Comparison of ENCODE assay signal across 21 mouse cellular contexts in genomic region chr11:22156182-22156581, GRCm38 (mm10).
DNase-seq lines count a peak whose midpoint lies in the region; ATAC-seq and TF ChIP-seq lines count a peak whose summit lies in the region.
"Had no signal": no experiment of that assay in that cellular context is flagged by ENCODE, and none has a peak within 500 bp of the region (broad histone marks: within the 10 kb centered on the region; RNA-seq: fewer than 3 reads in every experiment).

No protein-coding gene starts in this region.

- peaks cover 23% of the 10 kb centered on the region for H3K4me1 ChIP-seq in heart, embryonic 10.5 days
- H3K4me1 ChIP-seq in hindbrain, postnatal 0 days (ENCODE audit: insufficient read depth, low read length) = no peaks in the 10 kb centered on the region
- H3K4me1 ChIP-seq in hindbrain, embryonic 11.5 days (replicated peaks; ENCODE audit: control insufficient read depth, insufficient read depth, low read length) = no peaks in the 10 kb centered on the region
- H3K4me1 ChIP-seq in heart, postnatal 0 days (ENCODE audit: control insufficient read depth, insufficient read depth) = peaks cover 22% of the 10 kb centered on the region
- H3K4me1 ChIP-seq in forebrain, embryonic 13.5 days = no peaks in the 10 kb centered on the region
- H3K4me1 ChIP-seq: liver, embryonic 12.5 days; midbrain, embryonic 13.5 days; neural tube, embryonic 12.5 days had no signal

- TF ChIP-seq CTCF in hindbrain, postnatal 0 days (IDR thresholded peaks at IDR 0.05; ENCODE audit: low read depth) = no peak
- no peak for TF ChIP-seq CTCF in heart, postnatal 0 days (IDR thresholded peaks at IDR 0.05; ENCODE audit: low read depth)

- no peak overlapping the region for H3K9ac ChIP-seq in hindbrain, postnatal 0 days (replicated peaks; ENCODE audit: low read length)
- H3K9ac ChIP-seq in hindbrain, embryonic 11.5 days (ENCODE audit: low read depth, low read length) = no peak overlapping the region
- no peak overlapping the region for H3K9ac ChIP-seq in heart, postnatal 0 days (replicated peaks; ENCODE audit: low read depth, low read length)
- no peak overlapping the region for H3K9ac ChIP-seq in forebrain, embryonic 13.5 days
- H3K9ac ChIP-seq: limb, embryonic 13.5 days; liver, embryonic 12.5 days; midbrain, embryonic 13.5 days; neural tube, embryonic 12.5 days had no signal

- H3K27ac ChIP-seq in heart, embryonic 10.5 days = peak overlapping the region; percentile 77
- no peak overlapping the region for H3K27ac ChIP-seq in hindbrain, postnatal 0 days
- H3K27ac ChIP-seq in hindbrain, embryonic 11.5 days (ENCODE audit: low read depth, low read length) = no peak overlapping the region
- peak overlapping the region; percentile 85 for H3K27ac ChIP-seq in heart, postnatal 0 days (ENCODE audit: low read depth)
- no peak overlapping the region for H3K27ac ChIP-seq in forebrain, embryonic 13.5 days
- H3K27ac ChIP-seq: limb, embryonic 13.5 days; liver, embryonic 12.5 days; midbrain, embryonic 13.5 days; neural tube, embryonic 12.5 days had no signal

- TF ChIP-seq EP300 in heart, postnatal 0 days (IDR thresholded peaks at IDR 0.05; ENCODE audit: low read depth) = no peak

- WGBS in heart, embryonic 10.5 days = 67% methylated on average over 2 of the region's 2 CpGs
- 96% methylated on average over 2 of the region's 2 CpGs for WGBS in hindbrain, postnatal 0 days
- WGBS in hindbrain, embryonic 11.5 days = 93% methylated on average over 2 of the region's 2 CpGs
- WGBS in heart, postnatal 0 days = 50% methylated on average over 2 of the region's 2 CpGs
- WGBS in forebrain, embryonic 13.5 days = 99% methylated on average over 2 of the region's 2 CpGs

- peak; percentile 79 for DNase-seq in heart, embryonic 10.5 days (ENCODE audit: low spot score)
- DNase-seq in heart, postnatal 4 days = no peak
- no peak for DNase-seq in hindbrain, postnatal 0 days (ENCODE audit: low spot score)
- DNase-seq in hindbrain, embryonic 11.5 days (ENCODE audit: low spot score) = no peak
- DNase-seq in adrenal gland, adult 8-10 months = peak; percentile 47
- peak; percentile 62 for DNase-seq in heart, postnatal 0 days (ENCODE audit: low spot score)
- DNase-seq in cerebellum, adult 11-12 months = no peak
- DNase-seq: cerebellum, adult 9-11 months; gastrocnemius, postnatal 14 days; kidney, postnatal 25 days; layer of hippocampus, postnatal 36 days; lung, adult 18-20 months; right cerebral cortex, postnatal 14 days; thymus, postnatal 14 days had no signal

- no peak overlapping the region for H3K4me3 ChIP-seq in heart, embryonic 10.5 days
- no peak overlapping the region for H3K4me3 ChIP-seq in hindbrain, postnatal 0 days (ENCODE audit: low read length)
- H3K4me3 ChIP-seq in hindbrain, embryonic 11.5 days (ENCODE audit: low read depth, low read length) = no peak overlapping the region
- no peak overlapping the region for H3K4me3 ChIP-seq in heart, postnatal 0 days (ENCODE audit: low read depth, low read length)
- no peak overlapping the region for H3K4me3 ChIP-seq in forebrain, embryonic 13.5 days
- H3K4me3 ChIP-seq: limb, embryonic 13.5 days; liver, embryonic 12.5 days; midbrain, embryonic 13.5 days; neural tube, embryonic 12.5 days had no signal

- H3K36me3 ChIP-seq in heart, embryonic 10.5 days = no peaks in the 10 kb centered on the region
- no peaks in the 10 kb centered on the region for H3K36me3 ChIP-seq in hindbrain, postnatal 0 days (ENCODE audit: insufficient read depth, low read length)
- no peaks in the 10 kb centered on the region for H3K36me3 ChIP-seq in hindbrain, embryonic 11.5 days (ENCODE audit: control insufficient read depth, insufficient read depth, low read length)
- H3K36me3 ChIP-seq in heart, postnatal 0 days (replicated peaks; ENCODE audit: control insufficient read depth, insufficient read depth, low read length) = peaks cover 8% of the 10 kb centered on the region; the same call in 1 of the 2 replicates
- no peaks in the 10 kb centered on the region for H3K36me3 ChIP-seq in forebrain, embryonic 13.5 days (ENCODE audit: poor library complexity, severe bottlenecking)
- H3K36me3 ChIP-seq: limb, embryonic 13.5 days; liver, embryonic 12.5 days; midbrain, embryonic 13.5 days; neural tube, embryonic 12.5 days had no signal

- ATAC-seq in hindbrain, postnatal 0 days = 0 out of 2 replicates have a peak, but pooled peaks have one; percentile 40
- no peak for ATAC-seq in hindbrain, embryonic 11.5 days (ENCODE audit: low FRiP score)
- peak; percentile 71 for ATAC-seq in heart, postnatal 0 days (ENCODE audit: insufficient read depth, low read depth)
- no peak for ATAC-seq in forebrain, embryonic 13.5 days
- ATAC-seq: forebrain, embryonic 16.5 days; intestine, postnatal 0 days; liver, embryonic 12.5 days; midbrain, embryonic 13.5 days had no signal

- H3K27me3 ChIP-seq in heart, embryonic 10.5 days (ENCODE audit: insufficient read depth, poor library complexity, severe bottlenecking) = no peaks in the 10 kb centered on the region
- H3K27me3 ChIP-seq in hindbrain, postnatal 0 days (ENCODE audit: insufficient read depth, low read length) = no peaks in the 10 kb centered on the region
- H3K27me3 ChIP-seq in hindbrain, embryonic 11.5 days (ENCODE audit: control insufficient read depth, insufficient read depth, low read length) = no peaks in the 10 kb centered on the region
- no peaks in the 10 kb centered on the region for H3K27me3 ChIP-seq in heart, postnatal 0 days (ENCODE audit: control insufficient read depth, insufficient read depth, low read length)
- no peaks in the 10 kb centered on the region for H3K27me3 ChIP-seq in forebrain, embryonic 13.5 days
- H3K27me3 ChIP-seq: limb, embryonic 13.5 days; liver, embryonic 12.5 days; midbrain, embryonic 13.5 days; neural tube, embryonic 12.5 days had no signal

- H3K4me2 ChIP-seq in hindbrain, postnatal 0 days (ENCODE audit: low read depth, low read length) = no peak overlapping the region
- no peak overlapping the region for H3K4me2 ChIP-seq in hindbrain, embryonic 11.5 days (replicated peaks; ENCODE audit: low read depth, low read length)
- peak overlapping the region; percentile 15; the same call in 1 of the 2 replicates for H3K4me2 ChIP-seq in heart, postnatal 0 days (ENCODE audit: low read depth, low read length)
- no peak overlapping the region for H3K4me2 ChIP-seq in forebrain, embryonic 13.5 days
- H3K4me2 ChIP-seq: limb, embryonic 13.5 days; liver, embryonic 12.5 days; midbrain, embryonic 13.5 days; neural tube, embryonic 12.5 days had no signal

- no peaks in the 10 kb centered on the region for H3K9me3 ChIP-seq in heart, embryonic 10.5 days
- no peaks in the 10 kb centered on the region for H3K9me3 ChIP-seq in hindbrain, postnatal 0 days (ENCODE audit: low read length)
- no peaks in the 10 kb centered on the region for H3K9me3 ChIP-seq in hindbrain, embryonic 11.5 days (ENCODE audit: control insufficient read depth, low read length)
- no peaks in the 10 kb centered on the region for H3K9me3 ChIP-seq in heart, postnatal 0 days (replicated peaks; ENCODE audit: control insufficient read depth, low read length)
- no peaks in the 10 kb centered on the region for H3K9me3 ChIP-seq in forebrain, embryonic 13.5 days (replicated peaks)
- H3K9me3 ChIP-seq: limb, embryonic 13.5 days; liver, embryonic 12.5 days; midbrain, embryonic 13.5 days; neural tube, embryonic 12.5 days had no signal

Comparison
In these comparisons a context has a peak if more than half of its experiments do, and no peak if none do; other contexts are left out.
1. DNase-seq: peak in heart, embryonic 10.5 days (single experiment), adrenal gland, adult 8-10 months (single experiment) and heart, postnatal 0 days (single experiment); none in heart, postnatal 4 days (single experiment), hindbrain, postnatal 0 days (single experiment), hindbrain, embryonic 11.5 days (single experiment) and cerebellum, adult 11-12 months (single experiment).
2. ATAC-seq: peak in hindbrain, postnatal 0 days (single experiment) and heart, postnatal 0 days (single experiment); none in hindbrain, embryonic 11.5 days (single experiment) and forebrain, embryonic 13.5 days (single experiment).
3. H3K27ac ChIP-seq: peak in heart, embryonic 10.5 days (single experiment) and heart, postnatal 0 days (single experiment); none in hindbrain, postnatal 0 days (single experiment), hindbrain, embryonic 11.5 days (single experiment) and forebrain, embryonic 13.5 days (single experiment).